Mouse (Mus musculus): ENCODE data around the gene Cacna1g. TPM values are rescaled to one million over a fixed set of nuclear protein-coding genes. Genes with fewer than 3 reads are reported as not detected.

Cacna1g gene
- polyA plus RNA-seq, 1 experiment from 2014 or later: 37.2 TPM

GRCm38 (mm10) chr11:94464170-94464569, 9.8 kb downstream of the Cacna1g start:
- Histone ChIP-seq H3K27ac (no peak overlapping the region), H3K36me3 (peaks cover 57% of the 10 kb centered on the region), H3K4me1 (peaks cover 39% of the 10 kb centered on the region), H3K9ac (no peak overlapping the region), H3K9me3 (no peaks in the 10 kb centered on the region), H3K4me3 (no peak overlapping the region), H3K27me3 (no peaks in the 10 kb centered on the region), H3K4me2 (replicated peaks) (no peak overlapping the region)
- WGBS: 47% methylated on average over 2 of the region's 2 CpGs
- ATAC-seq (ENCODE audit: insufficient number of reproducible peaks, insufficient read depth, low FRiP score, low TSS enrichment): no peak

- ATAC-seq (ENCODE audit: insufficient number of reproducible peaks, insufficient read depth, low FRiP score, low TSS enrichment): no peak
- no peaks in the 10 kb centered on the region for H3K9me3 ChIP-seq
- no peaks in the 10 kb centered on the region for H3K27me3 ChIP-seq
- H3K9ac ChIP-seq: no peak overlapping the region
- no peak overlapping the region for H3K27ac ChIP-seq
- H3K4me2 ChIP-seq (replicated peaks): no peak overlapping the region
- no peak overlapping the region for H3K4me3 ChIP-seq
- H3K4me1 ChIP-seq: peaks cover 22% of the 10 kb centered on the region
- WGBS: 93% methylated on average over 11 of the region's 11 CpGs
- peaks cover 80% of the 10 kb centered on the region for H3K36me3 ChIP-seq
Observed at GRCm38 (mm10) chr11:94461856-94462255, 12.1 kb downstream of the Cacna1g start.

- no peak overlapping the region for H3K9ac ChIP-seq
- WGBS: 84% methylated on average over 15 of the region's 15 CpGs
- H3K4me3 ChIP-seq: no peak overlapping the region
- no peak for ATAC-seq (ENCODE audit: insufficient number of reproducible peaks, insufficient read depth, low FRiP score, low TSS enrichment)
- peaks cover 91% of the 10 kb centered on the region for H3K36me3 ChIP-seq
- H3K27ac ChIP-seq: no peak overlapping the region
- H3K9me3 ChIP-seq: no peaks in the 10 kb centered on the region
- H3K4me1 ChIP-seq: no peaks in the 10 kb centered on the region
- H3K4me2 ChIP-seq (replicated peaks): no peak overlapping the region
- H3K27me3 ChIP-seq: no peaks in the 10 kb centered on the region
Observed at GRCm38 (mm10) chr11:94457001-94457400, 17.0 kb downstream of the Cacna1g start.

- H3K4me2 ChIP-seq (replicated peaks): no peak overlapping the region
- no peaks in the 10 kb centered on the region for H3K27me3 ChIP-seq
- no peak for ATAC-seq (ENCODE audit: insufficient number of reproducible peaks, insufficient read depth, low FRiP score, low TSS enrichment)
- H3K9me3 ChIP-seq: no peaks in the 10 kb centered on the region
- peaks cover 3% of the 10 kb centered on the region for H3K4me1 ChIP-seq
- H3K4me3 ChIP-seq: no peak overlapping the region
- H3K9ac ChIP-seq: no peak overlapping the region
- WGBS: 72% methylated on average over 3 of the region's 3 CpGs
- peaks cover 89% of the 10 kb centered on the region for H3K36me3 ChIP-seq
- H3K27ac ChIP-seq: no peak overlapping the region
Observed at GRCm38 (mm10) chr11:94456347-94456746, 17.7 kb downstream of the Cacna1g start.

- peaks cover 13% of the 10 kb centered on the region for H3K4me1 ChIP-seq
- WGBS: 80% methylated on average over 10 of the region's 10 CpGs
- H3K36me3 ChIP-seq: peaks cover 89% of the 10 kb centered on the region
- no peak overlapping the region for H3K4me3 ChIP-seq
- H3K9me3 ChIP-seq: no peaks in the 10 kb centered on the region
- no peak for ATAC-seq (ENCODE audit: insufficient number of reproducible peaks, insufficient read depth, low FRiP score, low TSS enrichment)
- no peak overlapping the region for H3K27ac ChIP-seq
- no peak overlapping the region for H3K9ac ChIP-seq
- H3K4me2 ChIP-seq (replicated peaks): no peak overlapping the region
- H3K27me3 ChIP-seq: no peaks in the 10 kb centered on the region
Observed at GRCm38 (mm10) chr11:94455161-94455820, 18.7 kb downstream of the Cacna1g start.

GRCm38 (mm10) chr11:94454756-94455155, 19.2 kb downstream of the Cacna1g start:
- 80% methylated on average over 5 of the region's 5 CpGs for WGBS
- H3K27me3 ChIP-seq: no peaks in the 10 kb centered on the region

GRCm38 (mm10) chr11:94451091-94451773, 22.8 kb downstream of the Cacna1g start:
- Histone ChIP-seq H3K9ac (no peak overlapping the region), H3K36me3 (peaks cover 72% of the 10 kb centered on the region), H3K4me3 (no peak overlapping the region), H3K27me3 (no peaks in the 10 kb centered on the region), H3K4me1 (peaks cover 19% of the 10 kb centered on the region), H3K4me2 (replicated peaks) (no peak overlapping the region), H3K27ac (no peak overlapping the region), H3K9me3 (no peaks in the 10 kb centered on the region)
- ATAC-seq (ENCODE audit: insufficient number of reproducible peaks, insufficient read depth, low FRiP score, low TSS enrichment): no peak
- 61% methylated on average over 12 of the region's 12 CpGs for WGBS

More at GRCm38 (mm10) chr11:94454756-94455155, 19.2 kb downstream of the Cacna1g start:
- H3K4me3 ChIP-seq: no peak overlapping the region
- peaks cover 89% of the 10 kb centered on the region for H3K36me3 ChIP-seq
- H3K9me3 ChIP-seq: no peaks in the 10 kb centered on the region
- peaks cover 15% of the 10 kb centered on the region for H3K4me1 ChIP-seq
- ATAC-seq (ENCODE audit: insufficient number of reproducible peaks, insufficient read depth, low FRiP score, low TSS enrichment): no peak
- no peak overlapping the region for H3K9ac ChIP-seq
- H3K4me2 ChIP-seq (replicated peaks): no peak overlapping the region
- no peak overlapping the region for H3K27ac ChIP-seq

- no peak overlapping the region for H3K4me3 ChIP-seq
- H3K4me1 ChIP-seq: peaks cover 32% of the 10 kb centered on the region
- no peak overlapping the region for H3K4me2 ChIP-seq (replicated peaks)
- no peaks in the 10 kb centered on the region for H3K27me3 ChIP-seq
- H3K27ac ChIP-seq: no peak overlapping the region
- peaks cover 59% of the 10 kb centered on the region for H3K36me3 ChIP-seq
- WGBS: 68% methylated on average over 5 of the region's 5 CpGs
- H3K9ac ChIP-seq: no peak overlapping the region
- ATAC-seq (ENCODE audit: insufficient number of reproducible peaks, insufficient read depth, low FRiP score, low TSS enrichment): no peak
- no peaks in the 10 kb centered on the region for H3K9me3 ChIP-seq
Observed at GRCm38 (mm10) chr11:94449886-94450285, 24.1 kb downstream of the Cacna1g start.

GRCm38 (mm10) chr11:94449239-94449638, 24.8 kb downstream of the Cacna1g start:
- Histone ChIP-seq H3K27ac (no peak overlapping the region), H3K27me3 (no peaks in the 10 kb centered on the region), H3K9me3 (no peaks in the 10 kb centered on the region), H3K36me3 (peaks cover 54% of the 10 kb centered on the region), H3K4me3 (no peak overlapping the region), H3K4me2 (replicated peaks) (no peak overlapping the region), H3K9ac (no peak overlapping the region), H3K4me1 (peaks cover 34% of the 10 kb centered on the region)
- ATAC-seq (ENCODE audit: insufficient number of reproducible peaks, insufficient read depth, low FRiP score, low TSS enrichment): no peak
- WGBS: 51% methylated on average over 8 of the region's 8 CpGs

GRCm38 (mm10) chr11:94447017-94447416, 27.0 kb downstream of the Cacna1g start:
- WGBS: 8% methylated on average over 3 of the region's 3 CpGs
- ATAC-seq (ENCODE audit: insufficient number of reproducible peaks, insufficient read depth, low FRiP score, low TSS enrichment): no peak
- Histone ChIP-seq H3K4me2 (replicated peaks) (no peak overlapping the region), H3K9ac (no peak overlapping the region), H3K36me3 (peaks cover 59% of the 10 kb centered on the region), H3K4me3 (no peak overlapping the region), H3K27me3 (no peaks in the 10 kb centered on the region), H3K9me3 (no peaks in the 10 kb centered on the region), H3K27ac (no peak overlapping the region), H3K4me1 (peaks cover 42% of the 10 kb centered on the region)

GRCm38 (mm10) chr11:94445300-94445699, 28.7 kb downstream of the Cacna1g start:
- Histone ChIP-seq H3K27me3 (no peaks in the 10 kb centered on the region), H3K27ac (no peak overlapping the region), H3K9ac (no peak overlapping the region), H3K4me3 (no peak overlapping the region), H3K4me2 (replicated peaks) (no peak overlapping the region), H3K36me3 (peaks cover 59% of the 10 kb centered on the region), H3K9me3 (no peaks in the 10 kb centered on the region), H3K4me1 (peaks cover 29% of the 10 kb centered on the region)
- WGBS: 38% methylated on average over 4 of the region's 4 CpGs
- no peak for ATAC-seq (ENCODE audit: insufficient number of reproducible peaks, insufficient read depth, low FRiP score, low TSS enrichment)

- Histone ChIP-seq H3K9me3 (no peaks in the 10 kb centered on the region), H3K4me2 (replicated peaks) (no peak overlapping the region), H3K9ac (no peak overlapping the region), H3K4me1 (peaks cover 27% of the 10 kb centered on the region), H3K27me3 (no peaks in the 10 kb centered on the region), H3K4me3 (no peak overlapping the region), H3K27ac (no peak overlapping the region), H3K36me3 (peaks cover 59% of the 10 kb centered on the region)
- ATAC-seq (ENCODE audit: insufficient number of reproducible peaks, insufficient read depth, low FRiP score, low TSS enrichment): no peak
- WGBS: 59% methylated on average over 5 of the region's 5 CpGs
Observed at GRCm38 (mm10) chr11:94444829-94445228, 29.2 kb downstream of the Cacna1g start.

Data from embryonic facial prominence, embryonic 12.5 days (tissue).